In the genomic region with DNA sequence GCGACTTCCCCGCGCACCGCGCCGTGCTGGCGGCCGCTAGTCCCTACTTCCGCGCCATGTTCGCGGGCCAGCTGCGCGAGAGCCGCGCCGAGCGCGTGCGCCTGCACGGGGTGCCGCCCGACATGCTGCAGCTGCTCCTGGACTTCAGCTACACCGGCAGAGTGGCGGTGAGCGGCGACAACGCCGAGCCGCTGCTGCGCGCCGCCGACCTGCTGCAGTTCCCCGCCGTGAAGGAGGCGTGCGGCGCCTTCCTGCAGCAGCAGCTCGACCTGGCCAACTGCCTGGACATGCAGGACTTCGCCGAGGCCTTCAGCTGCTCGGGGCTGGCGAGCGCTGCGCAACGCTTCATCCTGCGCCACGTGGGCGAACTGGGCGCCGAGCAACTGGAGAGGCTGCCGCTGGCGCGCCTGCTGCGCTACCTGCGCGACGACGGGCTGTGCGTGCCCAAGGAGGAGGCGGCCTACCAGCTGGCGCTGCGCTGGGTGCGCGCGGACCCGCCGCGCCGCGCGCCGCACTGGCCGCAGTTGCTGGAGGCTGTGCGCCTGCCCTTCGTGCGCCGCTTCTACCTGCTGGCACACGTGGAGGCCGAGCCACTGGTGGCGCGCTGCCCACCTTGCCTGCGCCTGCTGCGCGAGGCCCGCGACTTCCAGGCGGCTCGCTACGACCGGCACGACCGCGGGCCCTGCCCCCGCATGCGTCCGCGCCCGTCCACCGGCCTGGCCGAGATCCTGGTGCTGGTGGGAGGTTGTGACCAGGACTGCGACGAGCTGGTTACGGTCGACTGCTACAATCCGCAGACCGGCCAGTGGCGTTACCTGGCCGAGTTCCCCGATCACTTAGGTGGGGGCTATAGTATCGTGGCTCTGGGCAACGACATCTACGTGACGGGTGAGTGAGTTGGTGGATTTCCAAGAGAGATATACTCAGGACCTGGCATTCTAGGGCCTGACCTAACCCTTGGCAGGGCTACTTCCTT, we compare ENCODE assay signal across 9 mouse cellular contexts. TPM values are rescaled to one million over a fixed set of nuclear protein-coding genes. Genes with fewer than 3 reads are reported as not detected.
DNase-seq lines count a peak whose midpoint lies in the region; ATAC-seq and TF ChIP-seq lines count a peak whose summit lies in the region.
"Had no signal": no experiment of that assay in that cellular context is flagged by ENCODE, and none has a peak within 500 bp of the region (broad histone marks: within the 10 kb centered on the region; RNA-seq: fewer than 3 reads in every experiment).

No protein-coding gene starts in this region.

- peak; percentile 78 for DNase-seq in MEL (ENCODE audit: low read depth, low spot score)
- DNase-seq in brain, embryonic 14.5 days (ENCODE audit: low read depth): peak; percentile 84
- peak; percentile 62 for DNase-seq in hindbrain, embryonic 11.5 days (ENCODE audit: low spot score)
- DNase-seq in left cerebral cortex, adult 8-10 months (ENCODE audit: low spot score in 2 of 2): peak; percentile 57 to 85
- DNase-seq in right cerebral cortex, postnatal 4 days: peak; percentile 67

- peak; percentile 83 for ATAC-seq in forebrain, embryonic 13.5 days
- peak; percentile 81 for ATAC-seq in hindbrain, embryonic 11.5 days (ENCODE audit: low FRiP score)
- ATAC-seq in megakaryocyte-erythroid progenitor cell, adult 5-6 weeks (replicated peaks; ENCODE audit: low FRiP score, low TSS enrichment, poor library complexity, severe bottlenecking): no peak

- H3K79me2 ChIP-seq in MEL (ENCODE audit: control insufficient read depth, insufficient read depth, low read length, poor library complexity) (peaks cover 38% of the 10 kb centered on the region), macrophage (ENCODE audit: inconsistent target) (peaks cover 45% of the 10 kb centered on the region)

- under 1% methylated on average over 104 of the region's 115 CpGs for WGBS in forebrain, embryonic 13.5 days
- under 1% methylated on average over 115 of the region's 115 CpGs for WGBS in hindbrain, embryonic 11.5 days
- under 1% methylated on average over 100 of the region's 115 CpGs for WGBS in macrophage (ENCODE audit: missing documents)

- peak overlapping the region; percentile 81 for H3K9ac ChIP-seq in MEL (ENCODE audit: control insufficient read depth, low read depth, low read length, poor library complexity, severe bottlenecking)
- peak overlapping the region; percentile 69 for H3K9ac ChIP-seq in forebrain, embryonic 13.5 days
- H3K9ac ChIP-seq in hindbrain, embryonic 11.5 days (ENCODE audit: low read depth, low read length): peak overlapping the region; percentile 62

- peak overlapping the region; percentile 99 for H3K4me2 ChIP-seq in forebrain, embryonic 13.5 days
- peak overlapping the region; percentile 100 for H3K4me2 ChIP-seq in hindbrain, embryonic 11.5 days (replicated peaks; ENCODE audit: low read depth, low read length)

- TF ChIP-seq EP300 in MEL (IDR thresholded peaks at IDR 0.05; ENCODE audit: low read depth in 1 of 2, low read length in 2 of 2): no peak

- no peaks in the 10 kb centered on the region for H3K9me3 ChIP-seq in MEL (replicated peaks; ENCODE audit: insufficient read depth, low read length)
- no peaks in the 10 kb centered on the region for H3K9me3 ChIP-seq in forebrain, embryonic 13.5 days (replicated peaks)
- H3K9me3 ChIP-seq in hindbrain, embryonic 11.5 days (ENCODE audit: control insufficient read depth, low read length): no peaks in the 10 kb centered on the region

- H3K4me3 ChIP-seq in MEL (ENCODE audit: control insufficient read depth in 1 of 2, insufficient read depth in 1 of 2, low read depth in 2 of 2, low read length in 2 of 2): peak overlapping the region; percentile 74 to 83
- peak overlapping the region; percentile 70 for H3K4me3 ChIP-seq in forebrain, embryonic 13.5 days
- peak overlapping the region; percentile 71 for H3K4me3 ChIP-seq in hindbrain, embryonic 11.5 days (ENCODE audit: low read depth, low read length)
- H3K4me3 ChIP-seq in macrophage (ENCODE audit: inconsistent target): peak overlapping the region; percentile 58

- no peak for TF ChIP-seq RAD21 in MEL (IDR thresholded peaks at IDR 0.05; ENCODE audit: low read depth, low read length)

- TF ChIP-seq CTCF in MEL (IDR thresholded peaks at IDR 0.05 in 2 of 3, conservative IDR thresholded peaks at IDR 0.05 in 1 of 3; ENCODE audit: control insufficient read depth in 1 of 3, insufficient read depth in 1 of 3, low read depth in 2 of 3, low read length in 3 of 3, poor library complexity in 1 of 3, severe bottlenecking in 1 of 3): no peak
- TF ChIP-seq CTCF in brain, embryonic 14.5 days (IDR thresholded peaks at IDR 0.05; ENCODE audit: borderline replicate concordance, extremely low read depth, insufficient read depth, insufficient read length): no peak

- no peaks in the 10 kb centered on the region for H3K27me3 ChIP-seq in MEL (ENCODE audit: control insufficient read depth in 1 of 2, insufficient read depth in 2 of 2, low read length in 2 of 2)
- H3K27me3 ChIP-seq in forebrain, embryonic 13.5 days: peaks cover 46% of the 10 kb centered on the region
- peaks cover 21% of the 10 kb centered on the region for H3K27me3 ChIP-seq in hindbrain, embryonic 11.5 days (ENCODE audit: control insufficient read depth, insufficient read depth, low read length)

- H3K27ac ChIP-seq in MEL (ENCODE audit: control insufficient read depth, low read depth, low read length) (peak overlapping the region; percentile 46), macrophage (peak overlapping the region; percentile 46)
- H3K27ac ChIP-seq in forebrain, embryonic 13.5 days: peak overlapping the region; percentile 55
- peak overlapping the region; percentile 51; the same call in 1 of the 2 replicates for H3K27ac ChIP-seq in hindbrain, embryonic 11.5 days (ENCODE audit: low read depth, low read length)

- TF ChIP-seq POLR2A in MEL (IDR thresholded peaks at IDR 0.05; ENCODE audit: control insufficient read depth in 1 of 2, insufficient read depth in 1 of 2, low read depth in 1 of 2, low read length in 2 of 2, poor library complexity in 1 of 2): no peak; a peak in 3 of 4 replicates
- TF ChIP-seq POLR2A in brain, embryonic 14.5 days (IDR thresholded peaks at IDR 0.05; ENCODE audit: borderline replicate concordance, extremely low read depth, insufficient read depth, insufficient read length, poor library complexity, severe bottlenecking): no peak

- peaks cover 0 to 11% of the 10 kb centered on the region in 2 experiments; a peak in 3 of 4 replicates for H3K4me1 ChIP-seq in MEL (ENCODE audit: control insufficient read depth in 1 of 2, insufficient read depth in 2 of 2, low read length in 2 of 2)
- H3K4me1 ChIP-seq in forebrain, embryonic 13.5 days: peaks cover 38% of the 10 kb centered on the region
- peaks cover 9% of the 10 kb centered on the region for H3K4me1 ChIP-seq in hindbrain, embryonic 11.5 days (replicated peaks; ENCODE audit: control insufficient read depth, insufficient read depth, low read length)

- peaks cover 0 to 5% of the 10 kb centered on the region in 2 experiments; a peak in 2 of 4 replicates for H3K36me3 ChIP-seq in MEL (ENCODE audit: control insufficient read depth in 1 of 2, insufficient read depth in 2 of 2, low read length in 2 of 2)
- peaks cover 3% of the 10 kb centered on the region; the same call in 1 of the 2 replicates for H3K36me3 ChIP-seq in forebrain, embryonic 13.5 days (ENCODE audit: poor library complexity, severe bottlenecking)
- no peaks in the 10 kb centered on the region for H3K36me3 ChIP-seq in hindbrain, embryonic 11.5 days (ENCODE audit: control insufficient read depth, insufficient read depth, low read length)
- peaks cover 15% of the 10 kb centered on the region; the same call in 1 of the 2 replicates for H3K36me3 ChIP-seq in macrophage (ENCODE audit: inconsistent target)

RNA-seq across cellular contexts. Expression of a gene that starts 0.8 kb away (rescaled TPM):
- 17.5 and 18.0 TPM in 2 replicates for total RNA-seq in MEL (2012; rRNA removed)
- polyA plus RNA-seq in MEL (2012; ENCODE audit: insufficient read depth in 1 of 2, insufficient read length in 2 of 2, low read depth in 1 of 2, low replicate concordance in 2 of 2, missing spikeins in 1 of 2) (10 to 100 TPM in 1 of 2 experiments, not detected in 1; 22.5 TPM), macrophage (2018) (5.1 to 13.0 TPM (median 8.0 TPM) in 3 replicates)
- 3.7 and 5.0 TPM in 2 replicates for polyA plus RNA-seq in brain, embryonic 14.5 days (2012; rRNA removed)
- polyA plus RNA-seq in forebrain, embryonic 13.5 days (2015; fragmentation: Nextera tagmentation; extraction: Ambion mirVana): 2.7 and 3.0 TPM in 2 replicates
- 2.7 and 3.0 TPM in 2 replicates for polyA plus RNA-seq in hindbrain, embryonic 11.5 days (2014; fragmentation: Nextera tagmentation; extraction: Ambion mirVana)
- total RNA-seq in left cerebral cortex, adult 8-10 months (2022): 10 to 100 TPM; 15.8 to 21.0 (median 19.3) TPM
- total RNA-seq in macrophage (2018; cell fraction: chromatin; rRNA removed): 10 to 100 TPM in 1 of 26 experiments, 1 to 10 TPM in 18, under 1 TPM in 7; 0.63 to 12.4 (median 1.9) TPM
- total RNA-seq in macrophage (2018; cell fraction: cytosol; rRNA removed): 10 to 100 TPM in 7 of 26 experiments, 1 to 10 TPM in 19; 1.3 to 16.6 (median 5.4) TPM
- 10 to 100 TPM in 3 of 26 experiments, 1 to 10 TPM in 23; 1.5 to 15.0 (median 5.3) TPM for total RNA-seq in macrophage (2018; cell fraction: nucleus; rRNA removed)
- 7.0 and 7.6 TPM in 2 replicates for total RNA-seq in megakaryocyte-erythroid progenitor cell, adult 5-6 weeks (2014; fragmentation: Nextera tagmentation)
- 5.1 and 8.3 TPM in 2 replicates for total RNA-seq in megakaryocyte-erythroid progenitor cell, adult 5-6 weeks (2017)

RNA-seq across cellular contexts. Expression of a gene that starts 13.3 kb away (rescaled TPM):
- 2.0 and 3.2 TPM in 2 replicates for total RNA-seq in MEL (2012; rRNA removed)
- 1 to 10 TPM in 1 of 2 experiments, not detected in 1; 6.6 TPM for polyA plus RNA-seq in MEL (2012; ENCODE audit: insufficient read depth in 1 of 2, insufficient read length in 2 of 2, low read depth in 1 of 2, low replicate concordance in 2 of 2, missing spikeins in 1 of 2)
- polyA plus RNA-seq in brain, embryonic 14.5 days (2012; rRNA removed): 18.4 and 19.6 TPM in 2 replicates
- 17.6 and 19.4 TPM in 2 replicates for polyA plus RNA-seq in forebrain, embryonic 13.5 days (2015; fragmentation: Nextera tagmentation; extraction: Ambion mirVana)
- polyA plus RNA-seq in hindbrain, embryonic 11.5 days (2014; fragmentation: Nextera tagmentation; extraction: Ambion mirVana): 15.2 and 19.4 TPM in 2 replicates
- total RNA-seq in left cerebral cortex, adult 8-10 months (2022): 10 to 100 TPM; 15.4 to 17.4 (median 15.8) TPM
- 10 to 100 TPM in 6 of 26 experiments, 1 to 10 TPM in 19, under 1 TPM in 1; 0.57 to 18.3 (median 3.5) TPM for total RNA-seq in macrophage (2018; cell fraction: chromatin; rRNA removed)
- total RNA-seq in macrophage (2018; cell fraction: cytosol; rRNA removed): 10 to 100 TPM in 14 of 26 experiments, 1 to 10 TPM in 12; 5.0 to 32.6 (median 10.6) TPM
- total RNA-seq in macrophage (2018; cell fraction: nucleus; rRNA removed): 10 to 100 TPM in 12 of 26 experiments, 1 to 10 TPM in 14; 3.3 to 33.6 (median 9.9) TPM
- 7.5 to 11.5 TPM (median 10.7 TPM) in 3 replicates for polyA plus RNA-seq in macrophage (2018)
- total RNA-seq in megakaryocyte-erythroid progenitor cell, adult 5-6 weeks (2014; fragmentation: Nextera tagmentation): 0.15 and 0.52 TPM in 2 replicates
- 0.09 and 1.5 TPM in 2 replicates for total RNA-seq in megakaryocyte-erythroid progenitor cell, adult 5-6 weeks (2017)

RNA-seq across cellular contexts. Expression of a gene that starts 18.1 kb away (rescaled TPM):
- total RNA-seq in MEL (2012; rRNA removed): 9.4 and 12.1 TPM in 2 replicates
- polyA plus RNA-seq in MEL (2012; ENCODE audit: insufficient read depth in 1 of 2, insufficient read length in 2 of 2, low read depth in 1 of 2, low replicate concordance in 2 of 2, missing spikeins in 1 of 2): 10 to 100 TPM in 1 of 2 experiments, not detected in 1; 21.4 TPM
- polyA plus RNA-seq in brain, embryonic 14.5 days (2012; rRNA removed): 26.8 and 33.6 TPM in 2 replicates
- polyA plus RNA-seq in forebrain, embryonic 13.5 days (2015; fragmentation: Nextera tagmentation; extraction: Ambion mirVana): 18.5 and 25.2 TPM in 2 replicates
- 18.0 and 19.6 TPM in 2 replicates for polyA plus RNA-seq in hindbrain, embryonic 11.5 days (2014; fragmentation: Nextera tagmentation; extraction: Ambion mirVana)
- 10 to 100 TPM; 11.7 to 17.5 (median 14.0) TPM for total RNA-seq in left cerebral cortex, adult 8-10 months (2022)
- 10 to 100 TPM in 22 of 26 experiments, 1 to 10 TPM in 4; 5.7 to 34.4 (median 20.8) TPM for total RNA-seq in macrophage (2018; cell fraction: chromatin; rRNA removed)
- total RNA-seq in macrophage (2018; cell fraction: cytosol; rRNA removed): 1 to 10 TPM in 23 of 26 experiments, under 1 TPM in 3; 0.47 to 4.4 (median 2.3) TPM
- total RNA-seq in macrophage (2018; cell fraction: nucleus; rRNA removed): 10 to 100 TPM in 17 of 26 experiments, 1 to 10 TPM in 9; 3.2 to 35.7 (median 10.6) TPM
- polyA plus RNA-seq in macrophage (2018): 3.5 to 5.0 TPM (median 4.8 TPM) in 3 replicates
- 6.6 and 27.2 TPM in 2 replicates for total RNA-seq in megakaryocyte-erythroid progenitor cell, adult 5-6 weeks (2014; fragmentation: Nextera tagmentation)
- 7.0 and 10.6 TPM in 2 replicates for total RNA-seq in megakaryocyte-erythroid progenitor cell, adult 5-6 weeks (2017)

RNA-seq across cellular contexts. Expression of a gene that starts 20.6 kb away (rescaled TPM):
- total RNA-seq in MEL (2012; rRNA removed): 12.0 and 13.7 TPM in 2 replicates
- polyA plus RNA-seq in MEL (2012; ENCODE audit: insufficient read depth in 1 of 2, insufficient read length in 2 of 2, low read depth in 1 of 2, low replicate concordance in 2 of 2, missing spikeins in 1 of 2) (10 to 100 TPM in 1 of 2 experiments, not detected in 1; 17.2 TPM), macrophage (2018) (5.4 to 24.7 TPM (median 14.9 TPM) in 3 replicates)
- polyA plus RNA-seq in brain, embryonic 14.5 days (2012; rRNA removed): 37.9 and 43.4 TPM in 2 replicates
- 39.6 and 40.6 TPM in 2 replicates for polyA plus RNA-seq in forebrain, embryonic 13.5 days (2015; fragmentation: Nextera tagmentation; extraction: Ambion mirVana)
- polyA plus RNA-seq in hindbrain, embryonic 11.5 days (2014; fragmentation: Nextera tagmentation; extraction: Ambion mirVana): 20.0 and 20.4 TPM in 2 replicates
- total RNA-seq in left cerebral cortex, adult 8-10 months (2022): 10 to 100 TPM; 17.5 to 27.0 (median 24.0) TPM
- total RNA-seq in macrophage (2018; cell fraction: chromatin; rRNA removed): 10 to 100 TPM in 16 of 26 experiments, 1 to 10 TPM in 10; 1.5 to 37.2 (median 14.6) TPM
- 10 to 100 TPM in 23 of 26 experiments, 1 to 10 TPM in 3; 6.9 to 19.0 (median 15.8) TPM for total RNA-seq in macrophage (2018; cell fraction: cytosol; rRNA removed)
- 10 to 100 TPM in 18 of 26 experiments, 1 to 10 TPM in 8; 2.5 to 37.2 (median 18.3) TPM for total RNA-seq in macrophage (2018; cell fraction: nucleus; rRNA removed)
- 2.1 and 7.3 TPM in 2 replicates for total RNA-seq in megakaryocyte-erythroid progenitor cell, adult 5-6 weeks (2014; fragmentation: Nextera tagmentation)
- 1.4 and 9.6 TPM in 2 replicates for total RNA-seq in megakaryocyte-erythroid progenitor cell, adult 5-6 weeks (2017)

RNA-seq across cellular contexts. Expression of a gene that starts 29.0 kb away (rescaled TPM):
- total RNA-seq in MEL (2012; rRNA removed): 0.12 TPM in 1 of 2 replicates, not detected in the other
- polyA plus RNA-seq in MEL (2012; ENCODE audit: insufficient read depth in 1 of 2, insufficient read length in 2 of 2, low read depth in 1 of 2, low replicate concordance in 2 of 2, missing spikeins in 1 of 2): under 1 TPM in 1 of 2 experiments, not detected in 1; 0.21 TPM
- 0.37 and 0.58 TPM in 2 replicates for polyA plus RNA-seq in brain, embryonic 14.5 days (2012; rRNA removed)
- polyA plus RNA-seq in forebrain, embryonic 13.5 days (2015; fragmentation: Nextera tagmentation; extraction: Ambion mirVana): 0.53 and 0.83 TPM in 2 replicates
- polyA plus RNA-seq in hindbrain, embryonic 11.5 days (2014; fragmentation: Nextera tagmentation; extraction: Ambion mirVana): 0.62 and 0.84 TPM in 2 replicates
- under 1 TPM; 0.61 to 0.94 (median 0.73) TPM for total RNA-seq in left cerebral cortex, adult 8-10 months (2022)
- under 1 TPM in 4 of 26 experiments, not detected in 22; 0.26 to 0.38 (median 0.31) TPM for total RNA-seq in macrophage (2018; cell fraction: chromatin; rRNA removed)
- total RNA-seq in macrophage (2018; cell fraction: cytosol; rRNA removed): under 1 TPM in 1 of 26 experiments, not detected in 25; 0.03 TPM
- under 1 TPM in 5 of 26 experiments, not detected in 21; 0.17 to 0.33 (median 0.21) TPM for total RNA-seq in macrophage (2018; cell fraction: nucleus; rRNA removed)
- not detected in 3 replicates for polyA plus RNA-seq in macrophage (2018)
- 0.74 TPM in 1 of 2 replicates, not detected in the other for total RNA-seq in megakaryocyte-erythroid progenitor cell, adult 5-6 weeks (2014; fragmentation: Nextera tagmentation)
- 0.88 TPM in 1 of 2 replicates, not detected in the other for total RNA-seq in megakaryocyte-erythroid progenitor cell, adult 5-6 weeks (2017)
- total RNA-seq: heart, postnatal 36 days had no signal
